Mouse (Mus musculus) liver, embryonic 14.5 days (tissue): ENCODE measurements around the gene Nuf2. TPM values are rescaled to one million over a fixed set of nuclear protein-coding genes. Genes with fewer than 3 reads are reported as not detected.
"Not testable (repeated sequence)": the region's sequence is repeated elsewhere in the genome, so short reads cannot be mapped to it uniquely, and the experiment has no call there.

Source experiments
- ATAC-seq: fragments of 200-750 bp; cut with Nextera tagmentation; 2 replicates; pipeline ENCODE4 v1.8.0; 2017; ENCODE audit warnings: moderate number of reproducible peaks, mild to moderate bottlenecking, moderate library complexity; ENCODE audit not compliant: insufficient read depth
- DNase-seq, 3 experiments: peaks; one replicate each; pipeline ENCODE4 v3.0.0-alpha.2; 2012 to 2013; ENCODE audit warnings: low read depth in 3 of 3, low spot score in 3 of 3
- H3K27ac ChIP-seq: fragments of 300-500 bp; sonication (generic); 2 replicates; pipeline ENCODE4 v1.5.1; 2014; ENCODE audit warnings: moderate library complexity, mild to moderate bottlenecking, control low read depth, inconsistent platforms
- H3K27me3 ChIP-seq: fragments of 300-500 bp; sonication (generic); 2 replicates; pipeline ENCODE4 v1.6.1; 2014; ENCODE audit warnings: mild to moderate bottlenecking, low read length, moderate library complexity; ENCODE audit not compliant: control insufficient read depth, insufficient read depth
- H3K36me3 ChIP-seq: fragments of 300-500 bp; sonication (generic); replicated peaks from 2 replicates; pipeline ENCODE4 v1.6.1; 2014; ENCODE audit warnings: low read depth; ENCODE audit not compliant: control insufficient read depth, insufficient read depth
- H3K4me1 ChIP-seq, 2 experiments: fragments of 200-500 bp in 1 of 2; fragments of 300-500 bp in 1 of 2; sonication (generic) in 1 of 2; replicated peaks; 2 replicates each; pipeline ENCODE4 v1.6.1; 2012 to 2014; ENCODE audit warnings: antibody characterized with exemption in 1 of 2, inconsistent platforms in 1 of 2, low read length in 1 of 2; ENCODE audit not compliant: control insufficient read depth in 2 of 2, insufficient read depth in 2 of 2
- H3K4me2 ChIP-seq: fragments of 300-500 bp; sonication (generic); 2 replicates; pipeline ENCODE4 v1.6.1; 2014; ENCODE audit warnings: low read depth, mild to moderate bottlenecking, control low read depth, moderate library complexity
- H3K4me3 ChIP-seq, 2 experiments: fragments of 200-500 bp in 1 of 2; fragments of 300-500 bp in 1 of 2; sonication (generic) in 1 of 2; 2 replicates each; pipeline ENCODE4 v1.5.1; 2012 to 2014; ENCODE audit warnings: low read depth in 2 of 2, low read length in 2 of 2, mild to moderate bottlenecking in 2 of 2, control low read depth in 1 of 2, inconsistent platforms in 1 of 2, moderate library complexity in 1 of 2; ENCODE audit not compliant: insufficient read depth in 1 of 2
- H3K9ac ChIP-seq: fragments of 300-500 bp; sonication (generic); replicated peaks from 2 replicates; pipeline ENCODE4 v1.6.1; 2014; ENCODE audit warnings: mild to moderate bottlenecking, control low read depth, moderate library complexity
- H3K9me3 ChIP-seq: fragments of 300-500 bp; sonication (generic); 2 replicates; pipeline ENCODE4 v1.6.1; 2016; ENCODE audit warnings: low read length, mixed read lengths; ENCODE audit not compliant: control insufficient read depth
- CTCF ChIP-seq: IDR thresholded peaks from 2 replicates; pipeline ENCODE4 v1.5.1; 2016; ENCODE audit warnings: antibody characterized with exemption, low read depth, control low read depth
- EP300 ChIP-seq: IDR thresholded peaks from 2 replicates; pipeline ENCODE4 v1.6.1; 2016; ENCODE audit warnings: antibody characterized with exemption, low read depth
- WGBS: fragments of 180-500 bp; shearing (Covaris S2); extraction: QIAGEN DNeasy Blood & Tissue Kit; methylation state at CpG from one replicate; pipeline ENCODE4 v1.1.7; 2014; ENCODE audit not compliant: insufficient replicate concordance; 5-methylcytosine and 5-hydroxymethylcytosine counted together
- polyA plus RNA-seq, 2 experiments: library from polyadenylated mRNA; depleted of rRNA in 1 of 2; stranded (reverse) in 1 of 2; unstranded in 1 of 2; fragments of >200 nt; fragmentation: Nextera tagmentation in 1 of 2; extraction: Ambion mirVana in 1 of 2; gene quantifications; 2 replicates each; pipeline versions ENCODE4 v1.2.1 to v1.2.3; 2012 to 2014

Gene Nuf2
- polyA plus RNA-seq, 2 experiments, result 23.3 to 43.3 TPM

GRCm38 (mm10) chr1:169519337-169519736, 11.9 kb downstream of the Nuf2 start:
- H3K9ac ChIP-seq, result no peak overlapping the region
- DNase-seq, result no peak
- H3K36me3 ChIP-seq, result peaks cover 55% of the 10 kb centered on the region
- ATAC-seq, result no peak
- no peaks in the 10 kb centered on the region for H3K4me1 ChIP-seq
- H3K27ac ChIP-seq, result no peak overlapping the region
- no peaks in the 10 kb centered on the region for H3K27me3 ChIP-seq
- TF ChIP-seq EP300 (no peak), CTCF (no peak)
- H3K4me2 ChIP-seq, result no peak overlapping the region
- H3K4me3 ChIP-seq, result no peak overlapping the region
- H3K9me3 ChIP-seq, result no peaks in the 10 kb centered on the region
- 75% methylated on average over 11 of the region's 11 CpGs for WGBS

GRCm38 (mm10) chr1:169517899-169518517, 13.3 kb downstream of the Nuf2 start:
- ATAC-seq, H3K9ac ChIP-seq, H3K27ac ChIP-seq, H3K4me1 ChIP-seq, H3K4me2 ChIP-seq, DNase-seq, H3K9me3 ChIP-seq, H3K4me3 ChIP-seq, H3K27me3 ChIP-seq: not testable (repeated sequence)
- H3K36me3 ChIP-seq, result peaks cover 54% of the 10 kb centered on the region
- TF ChIP-seq CTCF, result peak; percentile 26
- WGBS, result 94% methylated on average over 6 of the region's 7 CpGs

- no peaks in the 10 kb centered on the region for H3K27me3 ChIP-seq
- H3K36me3 ChIP-seq, result peaks cover 51% of the 10 kb centered on the region
- DNase-seq (no peak), ATAC-seq (no peak)
- no peak overlapping the region for H3K4me3 ChIP-seq
- no peaks in the 10 kb centered on the region for H3K4me1 ChIP-seq
- TF ChIP-seq EP300 (no peak), CTCF (peak; percentile 58)
- H3K4me2 ChIP-seq, result no peak overlapping the region
- H3K9me3 ChIP-seq, result no peaks in the 10 kb centered on the region
- H3K9ac ChIP-seq, result no peak overlapping the region
- H3K27ac ChIP-seq, result no peak overlapping the region
- WGBS, result 92% methylated on average over 8 of the region's 8 CpGs
Measured at GRCm38 (mm10) chr1:169517376-169517892, 13.8 kb downstream of the Nuf2 start.

- Histone ChIP-seq H3K4me2 (no peak overlapping the region), H3K4me1 (no peaks in the 10 kb centered on the region), H3K9ac (no peak overlapping the region), H3K4me3 (no peak overlapping the region), H3K27me3 (no peaks in the 10 kb centered on the region), H3K27ac (no peak overlapping the region), H3K36me3 (peaks cover 82% of the 10 kb centered on the region), H3K9me3 (no peaks in the 10 kb centered on the region)
- WGBS, result 89% methylated on average over 6 of the region's 6 CpGs
- no peak for ATAC-seq
- no peak for DNase-seq
- TF ChIP-seq CTCF, result no peak
- no peak for TF ChIP-seq EP300
Measured at GRCm38 (mm10) chr1:169506354-169506753, 24.9 kb downstream of the Nuf2 start.

GRCm38 (mm10) chr1:169502876-169503275, 28.4 kb downstream of the Nuf2 start:
- no peak overlapping the region for H3K4me3 ChIP-seq
- 89% methylated on average over 3 of the region's 3 CpGs for WGBS
- no peak overlapping the region for H3K9ac ChIP-seq
- no peaks in the 10 kb centered on the region for H3K4me1 ChIP-seq
- no peak for TF ChIP-seq CTCF
- no peak for TF ChIP-seq EP300
- no peak overlapping the region for H3K4me2 ChIP-seq
- DNase-seq (no peak), ATAC-seq (no peak)
- H3K36me3 ChIP-seq, result peaks cover 90% of the 10 kb centered on the region
- H3K27ac ChIP-seq, result no peak overlapping the region
- H3K27me3 ChIP-seq, result no peaks in the 10 kb centered on the region
- no peaks in the 10 kb centered on the region for H3K9me3 ChIP-seq
